Mouse (Mus musculus): ENCODE measurements at regions not wholly inside any gene's neighbourhood (a gene's known extent, or its start where the extent isn't known, plus 50 kb on each side); places are given as distances from the start of the nearest gene placed in this dataset.

DNA sequence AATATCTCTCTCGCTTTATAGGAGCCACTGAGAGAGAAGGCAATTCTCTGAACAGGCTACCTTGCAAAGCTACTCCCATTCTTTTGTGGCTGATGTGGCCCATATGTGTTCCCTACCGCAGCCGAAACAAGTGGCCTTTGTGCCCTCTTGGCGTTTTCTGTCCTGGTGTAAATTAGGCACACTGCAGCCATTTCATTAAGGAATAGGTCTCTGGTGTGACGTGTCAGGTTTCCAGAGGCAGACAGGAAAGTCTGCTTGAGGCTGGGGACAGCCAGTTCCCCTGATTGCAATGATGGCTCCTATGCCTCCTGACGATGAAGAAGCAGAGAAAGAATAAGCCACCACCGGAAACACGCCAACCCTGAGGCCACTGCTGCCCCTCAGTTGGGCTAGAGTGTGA lies 59.3 kb upstream of the Bcor start:
- no peak for DNase-seq (ENCODE audit: extremely low read depth, low read depth, low spot score)

DNA sequence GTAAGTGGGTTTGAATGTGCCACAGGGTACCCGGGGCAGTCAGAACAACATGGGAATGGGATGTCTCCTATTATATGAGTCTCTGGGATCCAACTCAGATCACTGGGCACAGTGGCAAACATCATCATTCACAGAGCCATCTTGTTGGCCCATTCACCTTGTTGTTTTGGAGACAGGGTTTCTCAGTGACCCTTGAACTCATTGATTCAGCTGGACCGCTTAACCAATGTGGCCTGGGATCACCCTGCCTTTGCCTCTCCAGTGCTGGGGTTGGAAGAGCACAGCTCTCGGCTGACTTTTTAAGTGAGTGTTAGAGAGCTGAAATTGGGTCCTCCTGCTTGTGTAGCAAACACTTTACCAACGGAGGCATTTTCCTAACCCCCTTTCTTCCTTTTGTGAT lies 64.2 kb upstream of the Bcor start:
- DNase-seq (ENCODE audit: extremely low read depth, low read depth, low spot score), result no peak

GRCm38 (mm10) chrX:12225116-12225891 lies 65.1 kb upstream of the Bcor start:
- no peak for DNase-seq (ENCODE audit: extremely low read depth, low read depth, low spot score)

GRCm38 (mm10) chrX:12225892-12226206 lies 65.7 kb upstream of the Bcor start:
- no peak for DNase-seq (ENCODE audit: extremely low read depth, low read depth, low spot score)

- DNase-seq (ENCODE audit: extremely low read depth, low read depth, low spot score), result no peak
Measured at GRCm38 (mm10) chrX:12240505-12241011, 80.4 kb upstream of the Bcor start.

DNA sequence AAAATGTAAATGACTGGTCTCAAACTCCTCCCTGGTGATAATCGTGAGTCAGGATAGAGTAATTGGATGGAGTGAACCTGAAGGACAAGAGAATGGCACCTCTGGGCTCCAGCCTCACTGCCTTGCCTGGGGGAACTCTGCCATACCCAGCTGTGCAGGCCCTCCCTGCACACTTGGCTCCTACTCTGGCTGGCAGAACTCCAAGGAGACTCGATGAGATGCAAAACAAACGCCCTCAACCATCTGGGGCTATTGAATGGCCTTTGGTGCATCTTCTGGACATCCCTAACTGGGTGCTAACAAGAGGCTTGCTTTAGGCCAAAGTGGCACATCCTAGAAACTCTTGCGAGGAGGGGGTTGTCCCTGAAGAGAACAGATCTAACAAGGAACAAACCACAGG lies 81.6 kb upstream of the Bcor start:
- DNase-seq (ENCODE audit: extremely low read depth, low read depth, low spot score), result no peak

- no peak for DNase-seq (ENCODE audit: extremely low read depth, low read depth, low spot score)
Measured at GRCm38 (mm10) chrX:12249071-12249470, 88.9 kb upstream of the Bcor start.

DNA sequence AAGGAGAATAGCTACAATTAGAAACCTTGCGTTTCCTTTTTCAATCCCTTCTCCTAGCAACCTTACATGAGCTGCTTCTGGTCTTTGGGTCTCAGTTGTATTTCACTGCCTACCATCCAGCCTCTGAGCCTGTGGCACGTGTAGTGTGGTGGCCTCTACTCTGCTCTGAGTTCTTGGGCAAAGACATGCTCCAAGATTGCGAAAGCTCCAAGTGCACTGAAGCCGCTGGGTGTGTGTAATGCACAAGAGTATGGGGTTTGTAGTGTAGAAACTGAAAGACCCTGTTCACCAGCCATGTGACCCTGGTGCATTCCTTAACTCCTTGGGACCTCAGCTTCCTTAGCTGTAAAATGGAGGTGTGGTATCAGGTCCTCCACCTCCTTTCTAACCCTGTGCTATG lies 89.8 kb upstream of the Bcor start:
- DNase-seq (ENCODE audit: extremely low read depth, low read depth, low spot score), result no peak

- DNase-seq (ENCODE audit: extremely low read depth, low read depth, low spot score), result no peak
Measured at GRCm38 (mm10) chrX:12251853-12252679, 91.9 kb upstream of the Bcor start.

GRCm38 (mm10) chrX:12252680-12253021 lies 92.5 kb upstream of the Bcor start:
- no peak for DNase-seq (ENCODE audit: extremely low read depth, low read depth, low spot score)

- no peak for DNase-seq (ENCODE audit: extremely low read depth, low read depth, low spot score)
Measured at GRCm38 (mm10) chrX:12256758-12257157, 96.6 kb upstream of the Bcor start.

DNA sequence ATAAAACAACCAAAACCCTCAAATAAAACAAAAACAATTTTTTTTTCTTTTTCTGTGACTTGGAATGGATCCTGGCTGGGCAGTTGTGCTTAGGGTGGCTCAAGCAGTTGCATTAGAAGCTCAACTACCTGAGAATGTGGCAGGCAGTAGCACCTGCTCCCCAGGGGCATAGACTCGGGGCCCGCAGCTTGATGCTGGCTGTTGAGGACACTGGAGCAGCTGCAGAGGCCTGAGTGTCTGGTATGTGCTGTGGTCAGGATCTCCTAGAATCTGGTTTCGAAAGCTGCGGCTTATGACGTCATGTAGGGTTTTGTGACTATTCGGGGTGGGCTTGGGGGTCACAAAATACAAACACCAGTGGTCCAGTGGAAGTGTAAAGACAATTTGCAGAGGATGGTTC lies 103.7 kb upstream of the Bcor start:
- DNase-seq (ENCODE audit: extremely low read depth, low read depth, low spot score), result no peak

- DNase-seq (ENCODE audit: extremely low read depth, low read depth, low spot score), result no peak
Measured at GRCm38 (mm10) chrX:12284741-12285140, 124.6 kb upstream of the Bcor start.

DNA sequence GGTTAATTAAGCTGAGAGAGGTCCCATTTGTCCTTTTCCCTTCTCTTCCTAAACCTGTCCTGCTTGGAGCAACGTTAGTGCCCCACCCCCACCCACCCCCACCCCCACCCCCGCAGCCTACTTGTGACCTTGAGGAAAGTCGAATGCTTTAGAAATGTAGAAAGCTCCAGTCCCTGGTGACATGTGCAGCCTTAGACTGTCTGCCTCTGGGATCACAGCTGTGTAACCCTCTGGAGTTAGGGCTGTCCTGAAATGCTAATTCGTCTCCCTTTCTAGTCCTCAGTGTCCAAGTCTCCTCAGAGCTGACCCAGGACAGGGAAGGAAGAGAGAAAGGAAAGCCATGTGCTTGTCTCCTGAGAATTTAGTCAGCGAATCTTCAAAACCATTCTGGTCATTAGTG lies 125.0 kb upstream of the Bcor start:
- DNase-seq (ENCODE audit: extremely low read depth, low read depth, low spot score), result no peak

DNA sequence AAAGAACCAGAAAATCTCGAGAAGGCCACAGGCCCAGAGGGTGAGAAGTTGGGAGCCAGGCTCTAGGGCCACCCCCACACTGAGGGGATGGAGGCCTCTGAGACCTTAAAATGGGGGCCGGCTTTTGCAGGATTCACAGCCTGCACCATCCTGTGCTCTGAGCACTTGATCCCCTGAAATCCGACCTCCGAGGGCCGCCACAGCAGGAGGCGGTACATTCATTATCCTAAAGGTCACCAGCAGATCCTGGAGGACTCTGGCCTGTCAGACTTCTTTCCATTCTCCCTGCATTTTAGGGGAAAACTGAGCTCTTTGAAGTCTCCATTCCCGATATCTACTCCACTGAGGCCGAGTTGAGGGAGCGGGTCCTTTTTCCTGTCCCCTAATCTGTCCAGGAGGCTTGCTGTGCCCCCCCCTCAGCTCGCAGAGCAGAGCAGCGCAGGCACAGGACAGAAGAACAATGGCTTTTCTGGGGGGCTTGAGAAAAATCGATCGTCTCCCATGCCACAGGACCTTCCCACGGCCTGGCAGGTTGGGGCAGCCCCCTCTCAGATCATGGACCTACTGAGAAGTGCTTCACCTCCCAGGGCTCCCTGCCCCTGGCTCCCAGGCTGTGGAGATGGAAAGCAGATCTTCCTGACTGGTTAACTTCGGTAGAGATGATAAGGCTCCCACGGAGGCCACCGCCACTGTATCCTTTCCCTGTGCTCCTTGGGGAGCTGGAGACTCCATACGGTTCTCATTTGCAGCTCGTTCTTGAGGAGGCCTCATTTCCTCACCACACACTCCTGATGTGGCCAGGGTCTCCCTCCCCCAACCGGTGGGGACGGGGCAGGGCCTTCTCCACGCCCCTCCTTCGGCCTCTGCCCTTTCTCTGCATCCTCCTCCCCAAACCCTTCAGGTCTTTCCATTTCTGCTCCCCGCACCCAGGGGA lies 126.1 kb upstream of the Bcor start:
- no peak for DNase-seq (ENCODE audit: extremely low read depth, low read depth, low spot score)

DNA sequence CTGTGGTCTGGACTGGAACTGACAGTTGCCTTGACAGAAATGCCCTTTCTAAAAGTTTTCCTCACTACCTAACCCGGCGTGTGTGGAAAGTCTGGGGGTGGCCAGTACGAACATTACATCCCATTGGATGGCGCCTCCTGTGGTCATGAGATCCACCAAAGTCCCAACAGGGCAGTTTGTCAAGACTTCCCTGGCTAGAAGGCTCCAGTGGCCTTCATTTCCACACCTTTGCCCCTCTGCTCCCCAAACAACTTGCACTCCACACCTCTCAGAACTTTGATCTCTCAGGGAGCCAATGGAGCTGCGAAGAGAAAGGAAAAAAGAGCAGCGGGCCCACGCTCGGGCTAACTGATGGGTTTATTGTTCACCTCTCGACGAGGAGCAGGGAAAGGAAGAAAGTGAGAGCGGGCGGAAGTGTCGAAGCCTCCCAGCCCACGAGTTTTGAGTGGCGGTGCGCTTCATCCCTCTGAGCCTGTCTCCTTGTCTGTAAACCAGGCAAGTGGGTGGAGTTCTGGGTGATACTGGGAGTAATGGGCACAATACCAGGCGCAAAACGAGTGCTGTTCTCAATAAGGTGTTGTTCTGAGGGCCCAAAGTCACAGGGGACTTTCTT lies 126.9 kb upstream of the Bcor start:
- DNase-seq (ENCODE audit: extremely low read depth, low read depth, low spot score), result no peak

- no peak for DNase-seq (ENCODE audit: extremely low read depth, low read depth, low spot score)
Measured at GRCm38 (mm10) chrX:12287656-12288561, 127.8 kb upstream of the Bcor start.

GRCm38 (mm10) chrX:12288562-12289117 lies 128.5 kb upstream of the Bcor start:
- no peak for DNase-seq (ENCODE audit: extremely low read depth, low read depth, low spot score)

DNA sequence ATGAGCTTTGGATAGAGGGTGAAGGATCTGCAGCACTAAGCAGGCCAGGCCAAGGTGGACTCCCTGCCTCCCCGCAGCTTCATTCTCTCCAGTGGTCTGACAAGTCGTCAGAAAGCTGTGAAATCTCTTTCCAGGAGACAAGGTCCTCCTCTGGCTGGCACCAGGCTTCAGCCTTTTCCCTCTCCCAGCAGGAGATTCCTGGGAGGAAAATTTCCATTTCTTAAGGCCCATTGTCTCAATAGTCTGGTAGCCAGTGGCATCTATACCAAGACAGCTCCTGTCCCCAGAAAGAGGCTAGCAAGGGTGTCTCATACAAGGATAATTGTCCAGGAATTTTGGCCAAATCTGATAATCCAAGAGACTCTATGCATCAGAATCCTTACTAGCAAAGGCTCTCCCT lies 133.0 kb upstream of the Bcor start:
- no peak for DNase-seq (ENCODE audit: extremely low read depth, low read depth, low spot score)

GRCm38 (mm10) chrX:12294452-12294851 lies 134.3 kb upstream of the Bcor start:
- DNase-seq (ENCODE audit: extremely low read depth, low read depth, low spot score), result no peak
